Mouse (Mus musculus) thymus, postnatal 14 days (tissue): ENCODE measurements around the gene Pacsin2.
"Not testable (repeated sequence)": the region's sequence is repeated elsewhere in the genome, so short reads cannot be mapped to it uniquely, and the experiment has no call there.

Experiments used
- DNase-seq: peaks from one replicate; pipeline ENCODE4 v3.0.0; 2021

Gene Pacsin2

DNA sequence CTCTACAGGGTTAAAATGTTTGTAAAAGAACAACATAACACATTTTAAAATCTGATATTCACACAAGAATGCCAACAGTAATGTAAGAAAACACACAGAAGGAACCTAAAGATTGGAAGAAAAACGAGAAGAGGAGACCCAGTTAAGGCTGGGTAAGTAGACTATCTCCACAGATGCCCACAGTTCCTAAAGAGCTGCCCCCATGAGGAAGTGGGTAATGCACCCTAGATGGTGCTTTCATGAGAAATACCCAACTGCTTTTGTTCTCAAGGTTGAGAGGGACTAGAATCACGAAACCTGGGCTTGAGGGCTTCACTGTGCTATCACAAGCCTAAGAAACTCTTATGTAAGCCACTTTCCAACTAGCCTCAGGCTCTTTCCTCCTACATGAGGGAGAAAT lies 44.8 kb downstream of the Pacsin2 start:
- no peak for DNase-seq

DNA sequence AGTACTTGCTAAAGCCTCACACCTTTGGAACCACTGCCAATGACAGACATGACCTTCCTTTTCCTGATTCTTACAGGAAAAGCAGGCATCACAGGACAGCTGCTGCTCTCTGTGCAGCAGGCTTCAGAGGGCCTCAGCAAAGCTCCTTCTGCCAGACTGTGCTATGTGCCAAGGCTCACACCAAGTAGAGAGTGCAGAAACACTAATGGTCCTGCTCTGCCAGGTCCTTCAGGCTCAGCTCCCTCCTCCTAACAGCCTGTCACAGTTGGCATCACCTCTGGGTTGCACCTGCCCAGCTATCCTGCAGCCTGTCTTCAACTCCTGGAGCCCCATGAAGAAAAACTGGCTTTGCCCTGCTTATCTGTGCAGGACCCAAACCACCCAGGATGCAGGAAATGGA lies 45.7 kb downstream of the Pacsin2 start:
- DNase-seq: no peak

- no peak for DNase-seq
Observed at GRCm38 (mm10) chr15:83417916-83418315, 46.5 kb downstream of the Pacsin2 start.

GRCm38 (mm10) chr15:83417407-83417806 lies 47.0 kb downstream of the Pacsin2 start:
- no peak for DNase-seq

DNA sequence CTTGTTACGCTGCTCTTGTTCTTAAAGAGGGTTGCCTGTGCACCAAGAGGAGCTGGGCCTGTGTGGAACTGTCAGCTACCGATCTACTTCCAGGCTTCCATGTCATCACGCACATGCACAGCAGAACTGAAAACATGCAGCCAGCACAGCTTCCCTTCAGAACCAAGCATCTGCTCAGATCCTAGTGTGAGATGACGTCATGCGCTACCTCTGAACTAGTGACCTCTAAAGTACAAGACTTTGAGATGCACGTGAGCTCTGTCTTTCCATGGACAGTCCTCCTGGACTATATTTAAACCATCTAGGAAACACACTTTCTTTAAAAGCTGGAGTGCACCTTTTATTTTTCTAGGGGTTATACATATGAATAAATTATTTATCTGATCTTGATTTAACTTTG lies 49.0 kb downstream of the Pacsin2 start:
- DNase-seq: no peak

DNA sequence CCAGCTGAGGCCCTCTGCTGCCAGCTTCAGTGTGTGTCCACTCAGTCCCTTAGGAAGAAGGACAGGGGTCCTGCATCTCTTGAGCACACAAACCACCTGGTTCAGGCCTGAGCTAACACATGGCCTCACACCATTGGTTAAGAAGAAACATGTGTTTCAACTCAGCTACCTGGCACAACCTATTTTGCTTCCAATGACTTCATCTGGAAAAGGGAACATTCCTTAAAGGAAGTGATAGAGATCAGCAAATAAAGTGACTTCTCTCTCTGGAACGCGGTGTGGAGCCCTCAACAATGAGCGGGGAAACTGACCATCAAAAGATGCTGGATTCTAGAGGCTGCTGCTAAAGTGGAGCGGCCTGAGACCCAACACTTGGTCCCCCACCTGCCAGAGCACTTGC lies 52.8 kb downstream of the Pacsin2 start:
- no peak for DNase-seq

DNA sequence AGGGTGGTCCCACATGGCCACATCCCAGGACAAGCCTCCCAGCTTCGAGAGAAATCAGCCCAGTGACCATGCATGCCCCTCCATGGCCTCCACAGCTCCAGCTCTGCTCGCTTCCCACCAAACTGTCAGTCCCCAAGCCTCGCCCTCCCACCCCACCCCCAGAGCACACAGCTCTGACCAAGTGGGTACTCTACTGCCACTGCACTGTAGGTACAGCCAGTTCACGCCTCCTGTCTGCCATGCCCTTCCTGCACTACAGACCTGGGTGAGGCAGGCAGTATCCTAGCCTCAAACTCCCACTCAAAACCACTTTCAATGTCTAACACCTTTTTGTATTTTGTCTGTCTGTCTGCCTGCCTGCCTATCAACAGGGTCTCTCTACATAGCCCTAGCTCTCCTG lies 53.7 kb downstream of the Pacsin2 start:
- no peak for DNase-seq

GRCm38 (mm10) chr15:83410270-83410669 lies 54.1 kb downstream of the Pacsin2 start:
- no peak for DNase-seq

DNA sequence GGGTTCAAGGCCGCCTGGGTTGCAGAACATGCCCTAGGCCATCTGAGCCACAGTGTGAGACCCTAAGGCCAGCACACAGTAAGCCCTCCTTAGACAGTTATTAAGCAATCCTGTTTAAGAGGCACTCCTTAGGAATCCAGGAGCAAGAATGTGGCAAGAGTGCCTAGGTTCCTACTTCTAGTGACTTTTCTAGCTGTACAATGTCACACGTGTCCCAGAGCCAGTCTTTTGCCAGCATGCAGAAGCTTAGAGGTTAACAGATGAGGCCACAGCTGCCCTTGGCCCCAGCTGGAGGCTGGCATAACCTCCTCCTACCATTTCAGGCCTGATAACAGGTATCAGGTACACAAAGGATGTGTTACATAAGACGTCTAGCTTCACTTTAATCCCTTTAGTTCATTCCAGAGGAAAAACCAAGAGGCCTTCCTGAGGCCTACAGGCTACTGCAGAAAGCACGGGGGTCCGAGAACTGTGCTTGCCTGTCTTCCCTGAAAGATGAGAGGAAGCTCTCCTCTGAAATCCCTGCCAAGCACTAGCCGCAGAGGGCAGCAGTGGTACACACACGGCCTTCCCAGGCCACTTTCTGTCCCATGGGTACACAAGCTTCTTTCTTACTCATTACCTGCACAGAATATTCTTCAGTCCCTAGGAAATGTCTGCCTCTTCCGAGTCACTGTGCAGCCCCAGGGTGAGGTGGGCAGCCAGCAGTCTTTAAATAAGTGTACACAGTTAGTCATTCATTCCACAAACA lies 55.5 kb downstream of the Pacsin2 start:
- no peak for DNase-seq

- DNase-seq: no peak
Observed at GRCm38 (mm10) chr15:83408216-83408615, 56.2 kb downstream of the Pacsin2 start.

DNA sequence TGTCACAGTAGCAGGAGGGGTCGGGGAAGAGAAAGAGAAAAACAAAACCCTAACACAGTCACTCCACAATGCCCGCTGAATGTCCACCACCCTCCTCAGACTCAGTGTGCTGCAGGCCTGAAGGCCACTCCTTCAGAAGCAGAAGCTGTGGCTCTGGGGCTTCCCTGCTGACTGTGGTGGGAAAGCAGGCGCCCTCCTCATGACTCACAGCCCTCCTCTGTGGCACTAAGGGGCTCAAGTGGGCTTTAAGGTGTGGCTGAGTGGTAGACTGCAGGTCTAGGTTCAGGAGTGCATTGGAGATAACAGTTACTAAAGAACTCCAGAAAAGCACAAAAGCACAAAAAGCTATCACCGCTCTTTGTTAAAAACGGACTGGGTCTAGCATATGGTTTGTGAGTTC lies 56.9 kb downstream of the Pacsin2 start:
- no peak for DNase-seq

GRCm38 (mm10) chr15:83405866-83406265 lies 58.5 kb downstream of the Pacsin2 start:
- not testable (repeated sequence) for DNase-seq

DNA sequence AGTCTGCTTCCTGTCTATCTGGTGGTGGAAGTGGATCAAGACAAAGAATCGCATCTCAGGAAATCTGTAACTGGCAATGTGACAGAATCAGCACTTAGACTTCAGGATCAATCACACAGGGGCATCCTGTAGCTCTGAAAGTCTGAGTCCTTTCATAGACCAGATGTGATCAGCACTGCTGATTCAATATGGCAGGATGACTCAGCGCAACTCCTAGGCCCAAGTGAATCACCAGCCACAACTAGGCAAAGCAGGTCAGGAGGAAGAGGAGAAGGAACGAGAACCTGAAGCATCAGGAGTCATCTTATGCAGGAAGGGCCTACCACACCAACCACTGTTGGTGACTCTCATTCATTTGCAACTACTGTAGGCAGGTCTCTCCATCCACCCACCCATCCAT lies 60.4 kb downstream of the Pacsin2 start:
- no peak for DNase-seq

DNA sequence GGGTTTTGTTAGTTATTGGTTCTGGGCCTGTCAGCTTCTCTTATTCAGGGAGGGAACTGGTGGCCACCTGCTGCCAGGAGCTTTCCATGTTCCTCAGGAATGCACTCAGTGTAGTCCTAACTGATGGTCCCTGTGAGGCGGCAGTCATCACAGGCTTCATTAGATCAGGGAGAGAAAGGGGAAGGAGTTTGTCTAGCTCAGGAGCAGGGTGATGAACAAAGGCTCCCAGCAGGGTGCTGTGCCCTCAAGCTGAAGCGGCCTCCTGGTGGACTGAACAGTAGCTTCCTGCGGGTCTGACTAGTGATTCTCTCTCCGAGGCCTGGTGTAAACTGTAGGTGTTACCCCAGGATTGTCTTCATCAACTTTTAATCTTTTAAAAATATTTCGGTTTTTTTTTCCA lies 61.4 kb downstream of the Pacsin2 start:
- DNase-seq: no peak

- DNase-seq: no peak
Observed at GRCm38 (mm10) chr15:83392722-83393121, 71.7 kb downstream of the Pacsin2 start.

GRCm38 (mm10) chr15:83387911-83388310 lies 76.5 kb downstream of the Pacsin2 start:
- no peak for DNase-seq

DNA sequence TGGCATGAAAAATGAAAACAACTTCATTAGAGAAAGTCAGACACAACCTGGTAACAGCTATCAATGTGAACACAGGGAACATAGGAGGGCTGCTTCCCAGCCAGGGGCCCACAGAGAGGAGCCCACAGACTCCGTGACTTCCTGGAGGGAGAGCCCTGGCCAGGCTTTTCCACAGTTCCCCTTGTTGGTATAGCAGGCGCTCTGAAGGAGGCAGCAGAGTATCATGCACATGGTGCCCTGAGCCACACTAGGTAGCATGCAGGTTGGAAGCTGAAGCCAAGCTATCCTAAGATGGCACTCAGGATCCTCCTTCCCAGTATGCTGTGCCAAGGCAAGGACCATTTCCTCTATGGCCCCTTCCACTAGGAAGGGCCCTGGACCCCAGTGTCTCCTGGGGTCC lies 80.8 kb downstream of the Pacsin2 start:
- DNase-seq: no peak

GRCm38 (mm10) chr15:83383136-83383535 lies 81.3 kb downstream of the Pacsin2 start:
- no peak for DNase-seq

DNA sequence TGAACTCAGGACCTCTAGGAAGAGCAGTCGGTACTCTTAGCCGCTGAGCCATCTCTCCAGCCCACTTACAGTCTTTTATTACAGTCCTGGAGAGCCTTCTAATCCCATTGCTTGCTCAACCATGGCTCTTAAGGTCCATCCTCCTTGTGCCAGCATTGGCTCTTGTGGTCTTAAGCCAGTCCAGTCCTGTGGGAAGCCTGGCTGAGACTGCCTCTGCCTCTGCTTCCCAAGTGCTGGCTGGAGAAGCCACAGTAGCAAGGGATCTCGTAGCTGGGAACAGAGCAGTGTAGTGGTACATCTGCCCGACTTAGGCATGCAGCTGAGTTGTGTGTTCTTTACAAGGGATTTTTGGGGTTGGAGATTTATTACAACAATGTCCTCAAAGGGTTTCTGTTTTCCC lies 81.9 kb downstream of the Pacsin2 start:
- DNase-seq: no peak

GRCm38 (mm10) chr15:83377153-83377552 lies 87.3 kb downstream of the Pacsin2 start:
- no peak for DNase-seq

DNA sequence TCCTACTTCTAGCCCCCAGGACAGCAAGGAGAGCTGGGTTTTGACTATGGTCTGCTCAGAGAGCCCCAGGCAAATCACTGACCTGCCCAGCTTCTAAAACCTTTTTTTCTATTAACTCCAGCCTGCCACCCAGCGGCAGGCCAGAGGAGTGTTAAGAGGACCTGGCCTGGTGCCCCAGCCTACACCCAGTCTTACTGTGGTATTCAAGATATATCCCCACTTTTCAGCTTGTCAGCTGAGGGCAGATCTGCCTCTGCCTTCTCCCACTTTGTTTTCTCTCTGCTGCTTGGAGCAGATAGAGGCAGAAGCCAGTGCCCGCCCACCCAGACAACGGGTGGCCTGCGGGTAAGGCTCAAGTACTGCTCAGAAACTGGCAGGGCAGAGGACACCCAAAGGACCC lies 89.3 kb downstream of the Pacsin2 start:
- peak; percentile 12 for DNase-seq

- DNase-seq: no peak
Observed at GRCm38 (mm10) chr15:83374076-83374475, 90.3 kb downstream of the Pacsin2 start.

DNA sequence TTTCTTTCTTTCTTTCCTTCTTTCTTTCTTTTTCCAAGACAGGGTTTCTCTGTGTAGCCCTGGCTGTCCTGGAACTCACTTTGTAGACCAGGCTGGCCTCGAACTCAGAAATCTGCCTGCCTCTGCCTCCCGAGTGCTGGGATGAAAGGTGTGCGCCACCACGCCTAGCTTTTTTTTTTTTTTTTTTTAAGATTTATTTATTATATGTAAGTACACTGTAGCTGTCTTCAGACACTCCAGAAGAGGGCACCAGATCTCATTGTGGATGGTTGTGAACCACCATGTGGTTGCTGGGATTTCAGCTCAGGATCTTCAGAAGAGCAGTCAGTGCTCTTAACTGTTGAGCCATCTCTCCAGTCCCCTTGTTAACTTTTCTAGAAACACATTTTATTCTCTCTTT lies 95.7 kb downstream of the Pacsin2 start:
- DNase-seq: not testable (repeated sequence)

DNA sequence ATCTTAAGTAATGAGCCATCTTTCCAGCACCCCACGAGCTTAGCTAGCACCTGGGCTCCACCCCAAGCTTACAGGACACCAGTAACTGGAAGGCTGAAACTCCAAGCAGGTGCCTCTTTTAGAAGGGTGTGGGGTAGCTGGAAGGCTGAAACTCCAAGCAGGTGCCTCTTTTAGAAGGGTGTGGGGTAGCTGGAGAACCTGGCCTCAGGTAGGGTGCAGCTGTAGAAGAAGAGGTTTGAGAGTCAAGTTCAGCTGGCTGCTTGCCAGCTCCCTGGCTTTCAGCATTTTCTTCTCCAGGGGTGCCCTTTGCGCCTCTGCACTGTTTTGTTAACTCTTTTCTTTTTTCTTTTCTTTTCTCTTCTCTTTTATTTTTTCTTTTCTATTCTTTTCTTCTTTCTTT lies 96.1 kb downstream of the Pacsin2 start:
- DNase-seq: no peak

- DNase-seq: peak; percentile 42
Observed at GRCm38 (mm10) chr15:83366933-83367552, 97.4 kb downstream of the Pacsin2 start.
